Mouse (Mus musculus) CH12.LX (cell line): ENCODE data around the gene Pde4b.

Source experiments
- CTCF ChIP-seq, 2 experiments: IDR thresholded peaks in 1 of 2; conservative IDR thresholded peaks in 1 of 2; 2 replicates each; pipeline ENCODE4 v1.5.1; 2011 to 2012; ENCODE audit warnings: low read depth in 2 of 2, low read length in 2 of 2, improper control_type of control experiment in 1 of 2, inconsistent platforms in 1 of 2, mild to moderate bottlenecking in 1 of 2, moderate library complexity in 1 of 2
- HCFC1 ChIP-seq: IDR thresholded peaks from 2 replicates; pipeline ENCODE4 v1.6.1; 2012; ENCODE audit warnings: low read depth, mild to moderate bottlenecking, inconsistent platforms, low read length, improper control_type of control experiment
- JUND ChIP-seq: conservative IDR thresholded peaks from 2 replicates; pipeline ENCODE4 v1.6.1; 2011; ENCODE audit warnings: low read depth, low read length, improper control_type of control experiment
- NELFE ChIP-seq: IDR thresholded peaks from 2 replicates; pipeline ENCODE4 v1.6.1; 2011; ENCODE audit warnings: low read depth, low read length, improper control_type of control experiment
- ZKSCAN1 ChIP-seq: IDR thresholded peaks from 2 replicates; pipeline ENCODE4 v1.6.1; 2012; ENCODE audit warnings: low read depth, inconsistent platforms, low read length, improper control_type of control experiment, borderline replicate concordance

DNA sequence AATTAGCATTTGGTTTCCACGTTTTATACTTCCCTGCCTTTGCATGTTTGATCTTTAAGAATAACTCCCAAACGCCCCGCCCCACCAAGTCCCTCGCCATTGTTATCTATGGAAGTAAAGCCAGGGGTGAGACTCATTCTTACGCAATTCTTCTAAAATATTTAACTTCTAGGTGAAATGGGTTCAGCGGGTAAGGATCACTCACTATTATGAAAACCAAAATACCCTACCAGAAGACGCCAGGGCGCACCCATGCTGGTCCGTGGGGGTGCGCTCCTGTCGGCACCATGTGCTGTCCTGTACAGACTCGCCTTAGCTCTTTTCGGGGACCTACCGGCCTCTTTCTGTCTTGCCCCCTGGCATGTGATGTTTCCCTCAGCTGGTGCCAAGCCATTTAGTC is 490.3 kb downstream of the Pde4b start:
- no peak for TF ChIP-seq HCFC1
- TF ChIP-seq NELFE: no peak
- no peak for TF ChIP-seq CTCF (conservative IDR thresholded peaks at IDR 0.05 in 1 of 2, IDR thresholded peaks at IDR 0.05 in 1 of 2; ENCODE audit: low read depth in 2 of 2, low read length in 2 of 2)
- TF ChIP-seq JUND: no peak
- TF ChIP-seq ZKSCAN1: no peak
